Comparison of ENCODE assay signal across 9 mouse cellular contexts in the genomic region with DNA sequence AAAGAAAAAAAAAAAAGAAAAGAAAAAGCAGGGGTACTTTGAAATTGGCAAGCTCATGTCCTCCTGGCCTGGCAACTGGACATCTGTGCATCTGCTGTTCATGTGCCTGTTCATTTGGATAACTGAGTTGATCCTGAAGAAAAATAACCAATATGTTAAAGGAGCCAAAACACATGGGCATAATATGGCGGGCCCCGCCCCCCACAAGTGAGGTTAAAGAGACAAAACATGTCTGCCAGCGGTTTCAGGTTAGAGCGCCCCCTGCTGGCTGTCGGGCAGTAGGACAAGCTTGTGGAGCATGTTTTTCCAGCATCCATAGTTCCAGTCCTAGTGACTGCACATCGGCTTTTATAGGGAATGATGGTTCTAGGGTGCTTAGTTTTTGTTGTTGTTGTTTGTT. TPM values are rescaled to one million over a fixed set of nuclear protein-coding genes. Genes with fewer than 3 reads are reported as not detected.
DNase-seq lines count a peak whose midpoint lies in the region; ATAC-seq and TF ChIP-seq lines count a peak whose summit lies in the region.
"Had no signal": no experiment of that assay in that cellular context is flagged by ENCODE, and none has a peak within 500 bp of the region (broad histone marks: within the 10 kb centered on the region; RNA-seq: fewer than 3 reads in every experiment).

No protein-coding gene starts in this region.

- H3K27ac ChIP-seq in cortical plate, adult 2 months (ENCODE audit: insufficient read depth, low read length): no peak overlapping the region
- no peak overlapping the region for H3K27ac ChIP-seq in kidney, postnatal 0 days
- no peak overlapping the region for H3K27ac ChIP-seq in spleen, adult 2 months (ENCODE audit: insufficient read depth, low read length)
- H3K27ac ChIP-seq: limb, embryonic 13.5 days had no signal

- 28% methylated on average over 6 of the region's 6 CpGs for WGBS in kidney, postnatal 0 days
- WGBS in spleen, adult 2 months: 22% methylated on average over 6 of the region's 6 CpGs

- H3K4me1 ChIP-seq in cortical plate, adult 2 months (ENCODE audit: control insufficient read depth, insufficient read depth, low read length): peaks cover 6% of the 10 kb centered on the region; the same call in 1 of the 2 replicates
- peaks cover 6% of the 10 kb centered on the region for H3K4me1 ChIP-seq in kidney, postnatal 0 days (replicated peaks; ENCODE audit: insufficient read depth, low read length)
- H3K4me1 ChIP-seq in spleen, adult 2 months (ENCODE audit: control insufficient read depth, insufficient read depth, insufficient read length): peaks cover 4% of the 10 kb centered on the region; the same call in 1 of the 2 replicates

- TF ChIP-seq POLR2A in cortical plate, adult 2 months (IDR thresholded peaks at IDR 0.05; ENCODE audit: extremely low read depth, insufficient read depth, low read length): no peak
- no peak for TF ChIP-seq POLR2A in spleen, adult 2 months (IDR thresholded peaks at IDR 0.05; ENCODE audit: low read depth, low read length)

- no peak for ATAC-seq in kidney, postnatal 0 days (replicated peaks; ENCODE audit: low FRiP score, low read depth)

- H3K9ac ChIP-seq in kidney, postnatal 0 days (ENCODE audit: low read depth, low read length): no peak overlapping the region
- H3K9ac ChIP-seq: limb, embryonic 13.5 days had no signal

- H3K4me2 ChIP-seq in kidney, postnatal 0 days (ENCODE audit: low read length): no peak overlapping the region
- H3K4me2 ChIP-seq: limb, embryonic 13.5 days had no signal

- DNase-seq in cerebellum, adult 8-10 months: peak; percentile 53
- no peak for DNase-seq in cerebellum, adult 11-12 months
- DNase-seq in right cerebral cortex, postnatal 14 days: peak; percentile 69
- no peak for DNase-seq in right cerebral cortex, postnatal 25 days
- peak; percentile 80 for DNase-seq in kidney, postnatal 0 days (ENCODE audit: low spot score)
- peak; percentile 85 for DNase-seq in lung, postnatal 10 days
- DNase-seq in spleen, adult 2 months (ENCODE audit: low read depth in 1 of 2, low spot score in 2 of 2): peak; percentile 47 to 52

- H3K4me3 ChIP-seq in cortical plate, adult 2 months (ENCODE audit: insufficient read depth, low read length): no peak overlapping the region
- H3K4me3 ChIP-seq in kidney, postnatal 0 days (replicated peaks; ENCODE audit: low read depth, low read length): no peak overlapping the region
- H3K4me3 ChIP-seq in spleen, adult 2 months (ENCODE audit: extremely low read depth, insufficient read depth, insufficient read length): no peak overlapping the region
- H3K4me3 ChIP-seq: limb, embryonic 13.5 days had no signal

- no peaks in the 10 kb centered on the region for H3K27me3 ChIP-seq in kidney, postnatal 0 days (ENCODE audit: insufficient read depth, low read length)
- no peaks in the 10 kb centered on the region for H3K27me3 ChIP-seq in spleen, adult 2 months (ENCODE audit: control insufficient read depth, insufficient read depth, low read length)

- peaks cover 7% of the 10 kb centered on the region; the same call in 1 of the 2 replicates for H3K36me3 ChIP-seq in kidney, postnatal 0 days (ENCODE audit: insufficient read depth, low read length)
- peaks cover 16% of the 10 kb centered on the region for H3K36me3 ChIP-seq in spleen, adult 2 months (ENCODE audit: control insufficient read depth, insufficient read depth, low read length)

- no peaks in the 10 kb centered on the region for H3K9me3 ChIP-seq in kidney, postnatal 0 days (replicated peaks; ENCODE audit: low read length)
- H3K9me3 ChIP-seq: limb, embryonic 13.5 days had no signal

- TF ChIP-seq CTCF in cortical plate, adult 2 months (IDR thresholded peaks at IDR 0.05; ENCODE audit: extremely low read depth, insufficient read depth, low read length): peak; percentile 49
- TF ChIP-seq CTCF in kidney, postnatal 0 days (IDR thresholded peaks at IDR 0.05; ENCODE audit: low read depth): peak; percentile 92
- peak; percentile 79; the same call in 1 of the 2 replicates for TF ChIP-seq CTCF in spleen, adult 2 months (IDR thresholded peaks at IDR 0.05; ENCODE audit: extremely low read depth, insufficient read depth, insufficient read length, insufficient replicate concordance)

RNA-seq across cellular contexts. Expression of a gene that starts 2.8 kb away (rescaled TPM):
- polyA plus RNA-seq in cortical plate, adult 2 months (2012; rRNA removed): 182 and 193 TPM in 2 replicates
- polyA plus RNA-seq in kidney, postnatal 0 days (2015; fragmentation: Nextera tagmentation; extraction: Ambion mirVana): 420 and 440 TPM in 2 replicates
- 155 and 184 TPM in 2 replicates for polyA plus RNA-seq in spleen, adult 2 months (2012; rRNA removed)

RNA-seq across cellular contexts. Expression of a gene that starts 19.2 kb away (rescaled TPM):
- polyA plus RNA-seq in cortical plate, adult 2 months (2012; rRNA removed): 57.0 and 58.9 TPM in 2 replicates
- 50.0 and 52.0 TPM in 2 replicates for polyA plus RNA-seq in kidney, postnatal 0 days (2015; fragmentation: Nextera tagmentation; extraction: Ambion mirVana)
- 56.7 and 72.5 TPM in 2 replicates for polyA plus RNA-seq in spleen, adult 2 months (2012; rRNA removed)

RNA-seq across cellular contexts. Expression of a gene that starts 34.5 kb away (rescaled TPM):
- polyA plus RNA-seq in cortical plate, adult 2 months (2012; rRNA removed): 228 and 231 TPM in 2 replicates
- polyA plus RNA-seq in kidney, postnatal 0 days (2015; fragmentation: Nextera tagmentation; extraction: Ambion mirVana): 2.2 and 2.3 TPM in 2 replicates
- polyA plus RNA-seq in spleen, adult 2 months (2012; rRNA removed): 0.08 and 0.11 TPM in 2 replicates

RNA-seq across cellular contexts. Expression of a gene that starts 42.9 kb away (rescaled TPM):
- polyA plus RNA-seq in cortical plate, adult 2 months (2012; rRNA removed): 242 and 244 TPM in 2 replicates
- 15.8 and 17.3 TPM in 2 replicates for polyA plus RNA-seq in kidney, postnatal 0 days (2015; fragmentation: Nextera tagmentation; extraction: Ambion mirVana)
- polyA plus RNA-seq in spleen, adult 2 months (2012; rRNA removed): 66.2 and 89.4 TPM in 2 replicates

RNA-seq across cellular contexts. Expression of a gene that starts 49.1 kb away (rescaled TPM):
- polyA plus RNA-seq in cortical plate, adult 2 months (2012; rRNA removed): 2.7 and 2.8 TPM in 2 replicates
- polyA plus RNA-seq in kidney, postnatal 0 days (2015; fragmentation: Nextera tagmentation; extraction: Ambion mirVana): 3.6 and 5.1 TPM in 2 replicates
- 20.4 and 31.0 TPM in 2 replicates for polyA plus RNA-seq in spleen, adult 2 months (2012; rRNA removed)

Comparison
In these comparisons a context has a peak if more than half of its experiments do, and no peak if none do; other contexts are left out.
1. DNase-seq: peak in cerebellum, adult 8-10 months (single experiment), right cerebral cortex, postnatal 14 days (single experiment), kidney, postnatal 0 days (single experiment), lung, postnatal 10 days (single experiment) and spleen, adult 2 months (2 of 2); none in cerebellum, adult 11-12 months (single experiment) and right cerebral cortex, postnatal 25 days (single experiment).
2. RNA of a gene that starts 34.5 kb away (polyA plus RNA-seq): 228 to 231 TPM in cortical plate, adult 2 months; 2.2 to 2.3 TPM in kidney, postnatal 0 days and 0.08 to 0.11 TPM in spleen, adult 2 months; every median in the first group is over 10 times any median in the second.
3. Peak in every context shown above with its lines, with median percentiles within 50 percentile points of each other: CTCF ChIP-seq.